Mouse (Mus musculus) Patski (cell line): ENCODE data around the gene Lrmda. TPM values are rescaled to one million over a fixed set of nuclear protein-coding genes. Genes with fewer than 3 reads are reported as not detected.

Source experiments
- ATAC-seq: fragments of 100-300 bp; one replicate; pipeline ENCODE4 v1.8.0; 2021
- CTCF ChIA-PET: fragments of 350-600 bp; sonication (Branson Sonifier 250); formaldehyde crosslinking; loops from one replicate; lab custom pipeline; 2022; ENCODE audit warnings: inconsistent platforms; lab: Charles Lee
- POLR2A ChIA-PET: fragments of 350-600 bp; sonication (Branson Sonifier 250); formaldehyde crosslinking; loops from one replicate; lab custom pipeline; 2022; ENCODE audit warnings: antibody characterized with exemption, inconsistent platforms; lab: Charles Lee
- DNase-seq: peaks from one replicate; pipeline ENCODE4 v3.0.0-alpha.2; 2011; ENCODE audit warnings: low read depth, low spot score
- H3K27me3 ChIP-seq: fragments of 371-371 bp; one replicate; pipeline ENCODE4 v1.5.1; 2021
- CTCF ChIP-seq: fragments of 100-300 bp; IDR thresholded peaks from one replicate; pipeline ENCODE4 v1.5.1; 2021
- in situ Hi-C: fragments of 300-500 bp; cut with MboI; formaldehyde crosslinking; loops from 3 replicates; pipeline ENCODE4 v1.11.1; 2018; ENCODE audit warnings: low pct_unique_long_range_greater_than_20kb, mixed read lengths
- polyA plus RNA-seq: library from polyadenylated mRNA; unstranded; gene quantifications from one replicate; pipeline ENCODE4 v1.2.3, GENCODE M21; 2021

Lrmda gene
- polyA plus RNA-seq, 1 experiment from 2014 or later = 0.26 TPM

GRCm38 (mm10) chr14:22814811-22815345 lies 795.4 kb downstream of the Lrmda start:
- no peaks in the 10 kb centered on the region for H3K27me3 ChIP-seq
- DNase-seq (no peak), ATAC-seq (no peak)
- ChIA-PET POLR2A (interaction anchor here (1.1 kb wide), 1 partner anchor 8 kb away, joined by 6 read pairs; no protein-coding TSS in a partner anchor), CTCF (interaction anchor here (0.8 to 1.0 kb wide), 4 partner anchors 9 to 73 kb away, joined by 3 read pairs; no protein-coding TSS in a partner anchor)
- no peak for TF ChIP-seq CTCF
- in situ Hi-C loops = loop anchor here (10.0 to 25.0 kb wide), 3 partner anchors 230 to 722 kb away; no protein-coding TSS in a partner anchor

- no peak for ATAC-seq
- peak; percentile 51 for TF ChIP-seq CTCF
- H3K27me3 ChIP-seq = no peaks in the 10 kb centered on the region
- ChIA-PET CTCF (interaction anchor here (1.2 kb wide), 1 partner anchor 62 kb away, joined by 3 read pairs; no protein-coding TSS in a partner anchor), POLR2A (interaction anchor here (0.6 kb wide), 1 partner anchor 272 kb away, joined by 3 read pairs; no protein-coding TSS in a partner anchor)
- no peak for DNase-seq
- in situ Hi-C loops = loop anchor here (10.0 to 25.0 kb wide), 3 partner anchors 227 to 720 kb away; no protein-coding TSS in a partner anchor
Observed at GRCm38 (mm10) chr14:22817346-22818201, 798.1 kb downstream of the Lrmda start.

GRCm38 (mm10) chr14:22818202-22818530 lies 798.7 kb downstream of the Lrmda start:
- DNase-seq (no peak), ATAC-seq (no peak)
- H3K27me3 ChIP-seq = no peaks in the 10 kb centered on the region
- CTCF ChIA-PET = interaction anchor here (1.2 kb wide), 1 partner anchor 61 kb away, joined by 3 read pairs; no protein-coding TSS in a partner anchor
- POLR2A ChIA-PET = no interaction called here
- in situ Hi-C loops = loop anchor here (10.0 to 25.0 kb wide), 3 partner anchors 227 to 719 kb away; no protein-coding TSS in a partner anchor
- no peak for TF ChIP-seq CTCF

GRCm38 (mm10) chr14:22822942-22823341 lies 803.4 kb downstream of the Lrmda start:
- no peak for TF ChIP-seq CTCF
- DNase-seq (no peak), ATAC-seq (no peak)
- POLR2A ChIA-PET = interaction anchor here (1.6 kb wide), 1 partner anchor 8 kb away, joined by 6 read pairs; no protein-coding TSS in a partner anchor
- in situ Hi-C loops = loop anchor here (25.0 kb wide), 1 partner anchor 714 kb away; no protein-coding TSS in a partner anchor
- CTCF ChIA-PET = interaction anchor here (0.9 to 1.8 kb wide), 5 partner anchors 12 to 128 kb away, joined by 3 to 5 read pairs (median 5); no protein-coding TSS in a partner anchor
- H3K27me3 ChIP-seq = no peaks in the 10 kb centered on the region

GRCm38 (mm10) chr14:22826825-22827224 lies 807.3 kb downstream of the Lrmda start:
- TF ChIP-seq CTCF = no peak
- no peak for DNase-seq
- no peaks in the 10 kb centered on the region for H3K27me3 ChIP-seq
- CTCF ChIA-PET = interaction anchor here (1.1 to 1.7 kb wide), 3 partner anchors 10 to 137 kb away, joined by 4 to 5 read pairs (median 4); no protein-coding TSS in a partner anchor
- no peak for ATAC-seq
- POLR2A ChIA-PET = interaction anchor here (0.5 kb wide), 1 partner anchor 17 kb away, joined by 3 read pairs; no protein-coding TSS in a partner anchor
- in situ Hi-C loops = no loop called here

GRCm38 (mm10) chr14:22837058-22837457 lies 817.5 kb downstream of the Lrmda start:
- in situ Hi-C loops = no loop called here
- ChIA-PET POLR2A (no interaction called here), CTCF (interaction anchor here (1.1 kb wide), 1 partner anchor 10 kb away, joined by 4 read pairs; no protein-coding TSS in a partner anchor)
- DNase-seq (no peak), ATAC-seq (no peak)
- no peak for TF ChIP-seq CTCF
- no peaks in the 10 kb centered on the region for H3K27me3 ChIP-seq

- ATAC-seq (no peak), DNase-seq (no peak)
- TF ChIP-seq CTCF = no peak
- ChIA-PET POLR2A (interaction anchor here (0.6 kb wide), 1 partner anchor 203 kb away, joined by 4 read pairs; no protein-coding TSS in a partner anchor), CTCF (interaction anchor here (0.6 to 1.7 kb wide), 3 partner anchors 12 to 31 kb away, joined by 3 to 4 read pairs (median 4); no protein-coding TSS in a partner anchor)
- in situ Hi-C loops = no loop called here
- H3K27me3 ChIP-seq = no peaks in the 10 kb centered on the region
Observed at GRCm38 (mm10) chr14:22841136-22841535, 821.6 kb downstream of the Lrmda start.

- no peak for TF ChIP-seq CTCF
- ChIA-PET POLR2A (interaction anchor here (0.7 kb wide), 1 partner anchor 17 kb away, joined by 3 read pairs; no protein-coding TSS in a partner anchor), CTCF (no interaction called here)
- ATAC-seq (no peak), DNase-seq (no peak)
- in situ Hi-C loops = no loop called here
- no peaks in the 10 kb centered on the region for H3K27me3 ChIP-seq
Observed at GRCm38 (mm10) chr14:22844006-22844405, 824.5 kb downstream of the Lrmda start.

- in situ Hi-C loops = no loop called here
- H3K27me3 ChIP-seq = no peaks in the 10 kb centered on the region
- ChIA-PET CTCF (no interaction called here), POLR2A (no interaction called here)
- DNase-seq (no peak), ATAC-seq (no peak)
- no peak for TF ChIP-seq CTCF
Observed at GRCm38 (mm10) chr14:22845401-22845800, 825.9 kb downstream of the Lrmda start.
